Mouse (Mus musculus): Measurements from ENCODE around the gene Ankrd44.

- no peak for TF ChIP-seq CTCF (IDR thresholded peaks at IDR 0.05; ENCODE audit: borderline replicate concordance, insufficient read depth, low read depth, low read length)
- no peak for TF ChIP-seq POLR2A (IDR thresholded peaks at IDR 0.05; ENCODE audit: borderline replicate concordance, insufficient read depth, low read length)
These were observed 313.8 kb downstream of the Ankrd44 start for GRCm38 (mm10) chr1:54612344-54612743.
